Mouse (Mus musculus): ENCODE results near the gene Zfp280d.

GRCm38 (mm10) chr9:72255227-72255626 is 19.4 kb upstream of the Zfp280d start:
- TF ChIP-seq SRF (IDR thresholded peaks at IDR 0.05; ENCODE audit: control insufficient read depth, insufficient read length, low read depth) (no peak), POLR2A (IDR thresholded peaks at IDR 0.05; ENCODE audit: insufficient read length, low read depth) (no peak), TCF3 (IDR thresholded peaks at IDR 0.05; ENCODE audit: insufficient read length, low read depth) (no peak), CEBPB (IDR thresholded peaks at IDR 0.05; ENCODE audit: insufficient read depth, poor library complexity, severe bottlenecking) (no peak), MAX (IDR thresholded peaks at IDR 0.05; ENCODE audit: low read depth) (no peak), POLR2AphosphoS2 (IDR thresholded peaks at IDR 0.05; ENCODE audit: insufficient read length, low read depth) (no peak), E2F4 (IDR thresholded peaks at IDR 0.05; ENCODE audit: insufficient read depth) (no peak), MYOD1 (IDR thresholded peaks at IDR 0.05; ENCODE audit: control insufficient read depth in 1 of 3, insufficient read length in 2 of 3, low read depth in 2 of 3) (no peak), MYOG (IDR thresholded peaks at IDR 0.05; ENCODE audit: control insufficient read depth in 1 of 3, insufficient read depth in 1 of 3, insufficient read length in 2 of 3, low read depth in 2 of 3) (no peak), USF1 (IDR thresholded peaks at IDR 0.05; ENCODE audit: low read depth) (no peak), TCF12 (IDR thresholded peaks at IDR 0.05; ENCODE audit: insufficient read depth, poor library complexity, severe bottlenecking) (no peak), REST (IDR thresholded peaks at IDR 0.05; ENCODE audit: insufficient read depth, insufficient read length) (no peak)

All from myocyte (in vitro differentiated cells).